Mouse (Mus musculus): ENCODE measurements around the gene Adgrd1.

Adgrd1 gene

DNA sequence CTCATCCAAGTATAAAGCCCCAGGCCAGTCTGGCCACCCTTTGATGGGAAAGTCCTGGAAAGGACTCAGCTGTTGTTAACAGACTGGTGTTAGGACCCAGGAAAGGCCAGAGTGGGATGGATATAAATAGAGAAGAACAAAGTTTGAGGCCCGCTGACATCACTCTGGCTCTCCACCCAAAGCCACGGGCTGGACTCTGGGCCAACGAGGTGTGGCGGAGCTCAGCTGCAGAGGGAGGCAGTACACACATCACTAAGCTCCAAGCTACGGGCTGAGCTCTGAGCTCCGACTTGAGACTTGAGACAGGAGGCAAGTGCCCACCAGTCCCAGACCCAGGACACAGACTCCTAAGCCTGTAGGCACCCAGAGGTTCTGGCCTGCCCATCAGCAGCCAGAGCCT lies at the start of gene Adgrd1:
Gene Adgrd1, plus strand, starts transcription at position 240 of the 400 bp plus-strand sequence.
- in situ Hi-C loops (cut with MboI; ENCODE audit: low sequenced_read_pairs): no loop called here

GRCm38 (mm10) chr5:129049372-129049771 lies 47.2 kb upstream of the Adgrd1 start:
- in situ Hi-C loops (cut with MboI; ENCODE audit: low sequenced_read_pairs): no loop called here

- in situ Hi-C loops (cut with MboI; ENCODE audit: low sequenced_read_pairs): no loop called here
Observed at GRCm38 (mm10) chr5:129051910-129052309, 44.6 kb upstream of the Adgrd1 start.

DNA sequence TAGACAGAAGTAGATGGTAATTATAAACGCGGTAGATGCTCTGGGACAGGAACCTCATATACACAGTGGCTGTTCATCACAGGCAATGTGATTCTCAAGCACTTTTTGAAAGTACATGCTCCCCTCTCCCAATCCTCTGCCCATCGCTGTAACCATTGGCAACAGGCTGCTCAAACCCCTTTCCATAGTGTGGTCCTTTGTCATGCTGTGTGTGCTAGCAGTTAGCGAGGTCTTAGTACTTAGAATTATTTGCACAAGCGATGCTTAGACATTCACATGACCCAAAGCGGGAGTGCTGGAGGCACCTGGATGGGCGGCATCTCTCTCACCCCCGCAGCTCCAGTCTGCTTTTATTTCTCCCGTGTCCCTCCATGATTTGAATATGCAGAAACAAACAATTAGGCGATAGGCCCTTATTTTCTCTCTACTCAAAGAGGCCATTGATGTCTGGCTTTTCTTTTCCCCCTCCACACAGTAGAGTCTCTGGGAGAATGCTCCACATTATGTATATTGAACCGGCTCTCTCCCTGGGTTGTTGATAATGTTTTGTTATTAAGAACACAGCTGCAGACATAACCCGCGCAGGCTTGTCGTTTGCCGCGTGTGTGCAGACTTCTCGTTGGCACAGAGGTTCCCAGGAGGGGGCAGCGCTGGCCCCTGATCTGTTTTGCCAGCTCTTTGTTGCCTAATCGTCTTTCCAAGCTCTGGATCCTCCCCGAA lies 43.8 kb upstream of the Adgrd1 start:
- in situ Hi-C loops (cut with MboI; ENCODE audit: low sequenced_read_pairs): no loop called here

DNA sequence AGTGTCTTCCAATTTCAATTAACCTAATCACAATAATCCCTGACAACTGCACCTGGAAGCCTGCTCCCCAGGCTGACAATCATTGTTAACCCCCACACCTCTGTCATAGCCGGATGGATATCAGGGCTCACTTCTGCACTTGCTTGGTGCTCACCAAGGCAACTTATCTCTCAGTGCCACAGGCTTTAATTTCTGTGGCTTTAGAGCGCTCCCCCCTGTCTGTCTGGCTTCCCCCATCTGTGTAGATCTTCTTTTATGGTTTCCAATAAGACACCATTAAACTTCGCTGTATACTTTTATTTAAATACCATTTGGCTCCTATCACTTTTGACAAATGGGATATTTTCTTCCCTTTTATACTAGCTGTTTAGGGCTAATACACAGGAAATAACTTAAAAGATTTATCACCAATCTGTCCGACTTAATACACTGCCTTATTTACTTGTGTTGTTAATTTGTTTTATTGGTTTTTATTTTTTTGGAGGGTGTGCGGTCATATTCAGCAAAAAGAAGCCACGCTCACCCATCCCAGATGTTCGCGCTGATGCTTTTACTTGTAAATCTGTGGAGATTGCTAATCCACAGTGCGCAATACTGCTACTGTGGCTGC lies 41.8 kb upstream of the Adgrd1 start:
- in situ Hi-C loops (cut with MboI; ENCODE audit: low sequenced_read_pairs): no loop called here

GRCm38 (mm10) chr5:129059116-129059515 lies 37.4 kb upstream of the Adgrd1 start:
- in situ Hi-C loops (cut with MboI; ENCODE audit: low sequenced_read_pairs): no loop called here

DNA sequence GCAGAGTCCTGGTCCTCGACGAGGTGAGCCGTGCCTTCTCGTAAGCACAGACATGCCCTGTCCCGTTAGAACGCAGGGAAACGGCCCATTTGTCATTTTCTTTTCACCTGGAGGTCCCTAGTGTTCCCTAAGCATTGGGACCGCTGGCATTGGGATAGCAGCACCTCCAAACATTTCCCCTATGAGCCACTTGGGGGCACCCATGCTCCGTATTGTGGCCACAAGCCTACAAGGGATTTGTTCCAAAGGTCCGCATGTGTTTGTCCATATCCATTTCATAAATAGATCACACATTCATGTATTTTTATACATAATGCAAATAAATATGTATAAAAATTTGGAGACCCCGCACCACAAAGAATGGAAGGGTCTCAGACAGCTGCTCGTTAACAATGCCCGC lies 35.0 kb upstream of the Adgrd1 start:
- in situ Hi-C loops (cut with MboI; ENCODE audit: low sequenced_read_pairs): loop anchor here (5.0 kb wide), 1 partner anchor 526 kb away; no protein-coding TSS in a partner anchor

DNA sequence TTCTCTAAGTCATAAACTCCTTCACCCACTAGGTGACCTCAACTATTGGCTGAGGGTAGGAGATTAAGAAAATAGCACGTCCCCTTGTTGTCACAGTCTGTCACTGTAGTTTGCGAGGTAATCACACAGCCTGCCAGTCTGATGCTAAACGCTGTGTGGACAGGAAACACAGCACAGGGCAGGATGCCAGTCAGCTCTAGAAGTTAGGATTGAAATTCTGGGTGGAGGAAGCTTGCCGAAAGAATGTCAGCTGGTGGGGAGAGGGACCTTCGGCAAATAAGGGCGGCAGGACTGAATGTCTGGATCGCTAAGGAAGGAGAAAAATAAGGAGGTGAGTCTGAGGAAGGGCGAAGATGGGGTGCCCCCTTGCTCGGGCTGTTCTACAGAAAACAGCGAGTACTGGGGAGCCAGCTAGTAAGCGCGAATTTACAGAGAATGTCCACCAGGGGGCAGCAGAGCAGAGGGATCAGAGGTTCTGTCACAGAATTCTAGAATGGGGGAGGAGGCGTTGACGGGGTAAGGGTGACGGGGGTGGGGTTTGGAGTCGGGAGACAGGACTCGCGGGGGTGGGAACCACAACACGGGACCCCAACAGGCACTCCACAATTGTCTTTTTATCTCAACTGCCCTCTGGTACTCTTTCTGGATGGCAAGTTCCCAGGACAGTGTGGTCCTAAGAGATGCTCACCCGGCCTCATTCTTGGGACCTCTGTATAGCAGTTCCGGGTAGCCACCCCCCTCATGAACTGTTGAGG lies 33.3 kb upstream of the Adgrd1 start:
- in situ Hi-C loops (cut with MboI; ENCODE audit: low sequenced_read_pairs): loop anchor here (5.0 kb wide), 1 partner anchor 524 kb away; no protein-coding TSS in a partner anchor

- in situ Hi-C loops (cut with MboI; ENCODE audit: low sequenced_read_pairs): loop anchor here (5.0 kb wide), 1 partner anchor 524 kb away; no protein-coding TSS in a partner anchor
Observed at GRCm38 (mm10) chr5:129063792-129064087, 32.8 kb upstream of the Adgrd1 start.

GRCm38 (mm10) chr5:129064186-129064585 lies 32.4 kb upstream of the Adgrd1 start:
- in situ Hi-C loops (cut with MboI; ENCODE audit: low sequenced_read_pairs): loop anchor here (5.0 kb wide), 1 partner anchor 523 kb away; no protein-coding TSS in a partner anchor

GRCm38 (mm10) chr5:129065301-129065700 lies 31.2 kb upstream of the Adgrd1 start:
- in situ Hi-C loops (cut with MboI; ENCODE audit: low sequenced_read_pairs): no loop called here

- in situ Hi-C loops (cut with MboI; ENCODE audit: low sequenced_read_pairs): no loop called here
Observed at GRCm38 (mm10) chr5:129065946-129066345, 30.6 kb upstream of the Adgrd1 start.

GRCm38 (mm10) chr5:129066541-129067230 lies 29.9 kb upstream of the Adgrd1 start:
- in situ Hi-C loops (cut with MboI; ENCODE audit: low sequenced_read_pairs): no loop called here

DNA sequence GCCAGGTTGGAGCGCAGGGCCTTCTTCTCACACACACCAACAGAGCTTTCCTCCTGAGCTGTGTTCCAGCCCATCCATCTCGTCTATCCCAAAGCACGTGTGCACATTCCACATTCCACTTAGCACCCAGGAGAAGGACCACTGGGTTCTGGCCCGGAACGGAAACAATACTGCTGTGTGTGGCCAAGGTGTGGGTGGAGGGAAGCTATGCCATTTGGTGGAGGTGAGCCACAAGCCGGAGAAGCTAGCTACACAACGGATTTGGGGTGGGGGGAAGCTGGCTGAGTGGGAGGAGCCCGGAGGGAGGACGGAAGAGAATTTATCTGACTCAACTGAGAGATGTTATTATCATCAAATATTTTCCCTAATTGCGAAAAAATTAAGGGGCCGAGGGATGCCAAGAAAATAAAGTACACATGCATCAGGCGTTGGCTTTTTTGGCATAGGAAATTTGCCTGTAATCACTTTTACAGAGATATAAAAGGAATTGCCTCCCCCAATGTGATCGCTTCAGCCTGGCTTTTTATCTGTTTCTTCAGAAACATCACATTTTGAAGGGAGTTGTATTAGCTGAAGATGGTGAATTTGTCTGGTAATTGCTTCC lies 29.2 kb upstream of the Adgrd1 start:
- in situ Hi-C loops (cut with MboI; ENCODE audit: low sequenced_read_pairs): no loop called here

- in situ Hi-C loops (cut with MboI; ENCODE audit: low sequenced_read_pairs): no loop called here
Observed at GRCm38 (mm10) chr5:129071761-129072280, 24.7 kb upstream of the Adgrd1 start.

GRCm38 (mm10) chr5:129073404-129073803 lies 23.1 kb upstream of the Adgrd1 start:
- in situ Hi-C loops (cut with MboI; ENCODE audit: low sequenced_read_pairs): no loop called here

- in situ Hi-C loops (cut with MboI; ENCODE audit: low sequenced_read_pairs): no loop called here
Observed at GRCm38 (mm10) chr5:129076098-129076497, 20.5 kb upstream of the Adgrd1 start.

- in situ Hi-C loops (cut with MboI; ENCODE audit: low sequenced_read_pairs): no loop called here
Observed at GRCm38 (mm10) chr5:129077240-129077639, 19.3 kb upstream of the Adgrd1 start.

- in situ Hi-C loops (cut with MboI; ENCODE audit: low sequenced_read_pairs): no loop called here
Observed at GRCm38 (mm10) chr5:129081521-129081920, 15.0 kb upstream of the Adgrd1 start.

DNA sequence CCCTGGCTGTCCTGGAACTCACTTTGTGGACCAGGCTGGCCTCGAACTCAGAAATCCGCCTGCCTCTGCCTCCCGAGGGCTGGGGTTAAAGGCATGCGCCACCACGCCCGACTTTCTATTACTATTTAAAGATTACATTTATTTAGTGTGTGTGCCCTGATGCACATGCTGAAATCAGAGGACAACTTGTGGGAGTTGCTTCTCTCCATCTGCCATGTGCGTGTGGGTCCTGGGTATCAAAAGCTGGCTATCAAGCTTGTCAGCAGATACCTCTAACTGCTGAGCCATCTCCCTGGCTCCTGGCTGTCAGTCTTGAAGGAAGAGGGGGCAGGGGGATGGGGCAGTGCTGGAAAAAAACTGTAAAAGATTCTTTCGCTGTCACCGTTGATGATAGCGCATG lies 11.4 kb upstream of the Adgrd1 start:
- in situ Hi-C loops (cut with MboI; ENCODE audit: low sequenced_read_pairs): no loop called here
